Mouse (Mus musculus): ENCODE results near the gene Nde1. TPM values are rescaled to one million over a fixed set of nuclear protein-coding genes. Genes with fewer than 3 reads are reported as not detected.
"Not testable (repeated sequence)": the region's sequence is repeated elsewhere in the genome, so short reads cannot be mapped to it uniquely, and the experiment has no call there.

Gene Nde1
- polyA plus RNA-seq, 1 experiment from 2014 or later: 153 TPM

DNA sequence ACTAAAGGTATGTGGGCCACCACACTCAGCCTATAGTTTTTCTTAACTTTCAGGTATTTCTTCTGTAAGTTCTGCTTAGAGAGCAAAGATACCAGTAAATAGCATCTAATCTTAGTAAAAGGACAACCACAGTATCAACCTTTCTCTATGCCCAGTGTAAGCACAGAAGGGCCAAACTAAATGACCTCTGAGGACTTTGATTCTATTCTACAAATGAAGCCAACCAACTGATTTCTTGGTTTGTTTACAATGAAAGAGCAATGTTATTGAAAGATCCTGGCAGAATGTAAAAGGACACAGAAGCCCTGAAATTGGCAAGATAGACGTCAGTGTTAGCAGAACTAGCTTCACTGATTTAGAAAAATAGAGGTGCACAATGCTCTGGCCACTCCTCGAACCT is 7.4 kb upstream of the Nde1 start:
- ATAC-seq (ENCODE audit: insufficient read depth, low FRiP score, low TSS enrichment); H3K4me2 ChIP-seq (ENCODE audit: low read depth); H3K4me1 ChIP-seq (ENCODE audit: control insufficient read depth, insufficient read depth, low read length); H3K9ac ChIP-seq (ENCODE audit: low read length); H3K27ac ChIP-seq (ENCODE audit: low read depth, low read length); H3K9me3 ChIP-seq (ENCODE audit: control insufficient read depth, low read length); H3K27me3 ChIP-seq (ENCODE audit: control insufficient read depth, insufficient read depth, low read length); DNase-seq (ENCODE audit: low spot score); H3K36me3 ChIP-seq (ENCODE audit: control insufficient read depth, insufficient read depth, low read length); H3K4me3 ChIP-seq (ENCODE audit: low read depth, low read length): not testable (repeated sequence)
- 85% methylated on average over 1 of the region's 2 CpGs for WGBS

DNA sequence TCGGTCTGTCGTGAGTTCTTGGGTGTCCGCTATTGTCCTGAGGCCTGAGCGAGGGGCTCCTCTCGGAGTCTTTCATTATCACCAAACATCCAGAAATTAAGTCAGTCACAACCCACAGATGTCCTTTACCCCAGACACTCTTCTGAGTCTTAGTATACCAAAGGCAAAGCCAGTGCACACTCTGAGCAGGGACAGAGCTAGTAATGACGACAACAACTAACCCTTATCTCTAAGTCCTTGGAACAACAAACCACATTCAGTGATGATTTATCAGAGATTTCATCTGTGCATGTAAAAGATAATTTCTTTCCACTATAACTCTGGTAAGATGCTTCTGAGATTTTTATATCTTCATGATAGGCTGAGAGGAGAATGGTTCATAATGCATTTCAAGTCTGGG is 6.8 kb upstream of the Nde1 start:
- no peak for DNase-seq (ENCODE audit: low spot score)
- peaks cover 8% of the 10 kb centered on the region for H3K4me1 ChIP-seq (ENCODE audit: control insufficient read depth, insufficient read depth, low read length)
- H3K9ac ChIP-seq (ENCODE audit: low read length): no peak overlapping the region
- no peak overlapping the region for H3K27ac ChIP-seq (ENCODE audit: low read depth, low read length)
- no peak for ATAC-seq (ENCODE audit: insufficient read depth, low FRiP score, low TSS enrichment)
- H3K9me3 ChIP-seq (ENCODE audit: control insufficient read depth, low read length): no peaks in the 10 kb centered on the region
- peaks cover 7% of the 10 kb centered on the region; the same call in 1 of the 2 replicates for H3K36me3 ChIP-seq (ENCODE audit: control insufficient read depth, insufficient read depth, low read length)
- H3K4me3 ChIP-seq (ENCODE audit: low read depth, low read length): no peak overlapping the region
- H3K4me2 ChIP-seq (ENCODE audit: low read depth): no peak overlapping the region
- 99% methylated on average over 6 of the region's 6 CpGs for WGBS
- H3K27me3 ChIP-seq (ENCODE audit: control insufficient read depth, insufficient read depth, low read length): no peaks in the 10 kb centered on the region

DNA sequence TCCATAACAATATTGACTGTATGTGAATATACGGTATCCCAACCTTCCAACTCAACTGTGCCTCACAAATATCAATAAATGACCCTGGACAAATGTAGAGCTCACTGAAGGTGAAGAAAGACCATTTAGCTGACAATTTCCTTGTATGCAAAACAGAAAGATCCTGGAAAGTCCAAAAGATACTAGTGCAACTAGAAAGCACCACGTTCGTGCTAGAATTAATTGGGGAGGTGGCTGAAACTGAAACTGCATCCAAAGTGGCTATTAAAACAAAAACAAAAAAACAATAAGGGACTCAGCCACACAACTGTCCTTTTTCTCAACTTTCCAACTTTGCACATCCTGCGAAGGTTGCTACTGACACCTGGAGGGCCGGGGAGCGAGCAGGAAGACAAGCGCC is 4.5 kb upstream of the Nde1 start:
- DNase-seq (ENCODE audit: low spot score): no peak
- Histone ChIP-seq H3K9ac (ENCODE audit: low read length) (peak overlapping the region; percentile 69), H3K4me3 (ENCODE audit: low read depth, low read length) (peak overlapping the region; percentile 84), H3K9me3 (ENCODE audit: control insufficient read depth, low read length) (no peaks in the 10 kb centered on the region), H3K36me3 (ENCODE audit: control insufficient read depth, insufficient read depth, low read length) (no peaks in the 10 kb centered on the region), H3K4me1 (ENCODE audit: control insufficient read depth, insufficient read depth, low read length) (peaks cover 8% of the 10 kb centered on the region), H3K27ac (ENCODE audit: low read depth, low read length) (no peak overlapping the region; the same call in 1 of the 2 replicates), H3K27me3 (ENCODE audit: control insufficient read depth, insufficient read depth, low read length) (no peaks in the 10 kb centered on the region), H3K4me2 (ENCODE audit: low read depth) (peak overlapping the region; percentile 70)
- 12% methylated on average over 7 of the region's 7 CpGs for WGBS
- ATAC-seq (ENCODE audit: insufficient read depth, low FRiP score, low TSS enrichment): no peak

DNA sequence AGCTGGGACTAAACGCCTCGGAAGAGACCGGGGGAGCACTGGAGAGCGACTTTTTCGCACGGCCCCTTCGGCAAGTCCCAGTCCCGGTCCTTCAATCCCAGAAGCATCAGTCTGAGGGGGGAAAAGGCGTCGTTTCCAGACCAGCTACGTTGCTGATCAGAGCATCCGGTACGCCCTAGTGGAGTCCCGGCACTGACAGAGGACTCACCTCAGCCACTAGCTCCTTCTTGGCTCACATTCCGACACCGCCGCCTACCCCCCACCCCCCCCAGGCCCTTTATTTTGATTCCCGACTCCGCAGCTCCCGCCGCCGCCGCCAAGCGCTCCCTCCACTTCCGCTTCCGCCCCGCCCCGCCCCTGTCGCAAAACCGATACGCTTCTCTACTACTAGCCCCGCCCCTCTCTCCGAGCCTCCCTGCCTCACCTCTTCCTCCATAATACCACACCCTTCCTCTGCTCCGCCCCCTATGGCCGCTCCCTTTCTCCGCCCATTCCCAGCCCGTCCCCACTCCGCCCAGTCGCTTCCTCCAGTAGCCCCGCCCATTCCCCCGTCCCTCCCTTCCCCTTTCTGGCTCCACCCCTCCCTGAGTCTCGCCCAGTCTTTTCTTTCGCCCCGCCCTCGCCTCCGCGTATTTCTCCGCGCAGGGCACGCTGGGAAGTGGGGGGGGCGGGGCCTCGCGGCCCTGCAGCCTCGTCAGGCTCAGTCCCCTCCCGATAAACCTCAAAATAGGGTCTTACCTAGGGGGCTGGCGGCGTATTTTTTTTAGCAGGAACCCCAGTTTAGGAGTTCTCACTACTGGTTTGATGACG is 3.9 kb upstream of the Nde1 start:
- WGBS: under 1% methylated on average over 56 of the region's 58 CpGs
- Histone ChIP-seq H3K4me2 (ENCODE audit: low read depth) (peak overlapping the region; percentile 70), H3K27ac (ENCODE audit: low read depth, low read length) (peak overlapping the region; percentile 89), H3K27me3 (ENCODE audit: control insufficient read depth, insufficient read depth, low read length) (no peaks in the 10 kb centered on the region), H3K9ac (ENCODE audit: low read length) (peak overlapping the region; percentile 73), H3K4me3 (ENCODE audit: low read depth, low read length) (peak overlapping the region; percentile 84), H3K36me3 (ENCODE audit: control insufficient read depth, insufficient read depth, low read length) (no peaks in the 10 kb centered on the region), H3K4me1 (ENCODE audit: control insufficient read depth, insufficient read depth, low read length) (peaks cover 12% of the 10 kb centered on the region), H3K9me3 (ENCODE audit: control insufficient read depth, low read length) (no peaks in the 10 kb centered on the region)
- ATAC-seq (ENCODE audit: insufficient read depth, low FRiP score, low TSS enrichment) (peak; percentile 90), DNase-seq (ENCODE audit: low spot score) (peak; percentile 99)

DNA sequence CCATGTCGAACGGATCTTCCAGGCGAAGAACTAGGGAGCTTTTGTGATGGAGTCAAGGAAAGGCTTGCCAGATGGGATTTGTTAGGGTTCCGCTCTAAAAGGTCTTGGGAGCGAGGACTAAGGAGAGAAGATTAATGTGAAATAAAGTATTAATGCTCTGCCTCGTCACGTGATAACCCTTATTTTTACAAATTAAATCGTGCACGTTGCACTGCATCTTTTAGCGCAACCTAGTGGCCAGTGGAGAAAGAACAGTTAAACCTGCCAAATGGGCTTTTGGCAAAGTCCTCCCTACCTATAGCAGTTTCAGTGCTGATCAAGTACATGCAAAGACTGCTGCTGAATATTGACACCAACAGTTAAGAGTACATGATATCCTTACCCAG is 3.3 kb upstream of the Nde1 start:
- Histone ChIP-seq H3K27ac (ENCODE audit: low read depth, low read length) (peak overlapping the region; percentile 89), H3K4me3 (ENCODE audit: low read depth, low read length) (peak overlapping the region; percentile 84), H3K27me3 (ENCODE audit: control insufficient read depth, insufficient read depth, low read length) (no peaks in the 10 kb centered on the region), H3K4me2 (ENCODE audit: low read depth) (peak overlapping the region; percentile 46), H3K4me1 (ENCODE audit: control insufficient read depth, insufficient read depth, low read length) (peaks cover 18% of the 10 kb centered on the region), H3K9me3 (ENCODE audit: control insufficient read depth, low read length) (no peaks in the 10 kb centered on the region), H3K9ac (ENCODE audit: low read length) (peak overlapping the region; percentile 73), H3K36me3 (ENCODE audit: control insufficient read depth, insufficient read depth, low read length) (no peaks in the 10 kb centered on the region)
- whole genome bisulfite sequencing: under 1% methylated on average over 10 of the region's 10 CpGs
- peak; percentile 4 for ATAC-seq (ENCODE audit: insufficient read depth, low FRiP score, low TSS enrichment)
- DNase-seq (ENCODE audit: low spot score): peak; percentile 71

DNA sequence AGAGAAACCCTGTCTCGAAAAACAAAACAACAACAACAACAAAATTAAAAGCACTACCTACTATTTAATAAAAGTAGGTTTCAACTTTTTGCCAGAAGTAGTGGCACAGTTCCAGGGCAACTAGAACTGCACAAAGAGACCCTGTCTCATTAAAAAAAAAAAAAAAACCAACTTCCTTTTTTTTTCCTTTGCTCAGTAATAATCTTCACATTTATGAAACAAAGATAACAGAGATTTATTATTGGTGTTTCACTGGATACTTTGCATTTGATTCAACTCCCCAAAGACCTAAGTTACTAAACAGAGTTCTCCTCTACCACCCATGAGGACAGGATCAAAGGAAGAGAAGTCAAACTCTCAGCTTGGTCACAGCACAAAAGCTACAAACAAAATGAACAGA is 2.1 kb upstream of the Nde1 start:
- H3K4me2 ChIP-seq (ENCODE audit: low read depth): no peak overlapping the region
- no peak overlapping the region for H3K27ac ChIP-seq (ENCODE audit: low read depth, low read length)
- no peaks in the 10 kb centered on the region for H3K27me3 ChIP-seq (ENCODE audit: control insufficient read depth, insufficient read depth, low read length)
- no peaks in the 10 kb centered on the region for H3K36me3 ChIP-seq (ENCODE audit: control insufficient read depth, insufficient read depth, low read length)
- no peak overlapping the region for H3K9ac ChIP-seq (ENCODE audit: low read length)
- 94% methylated on average over 1 of the region's 1 CpGs for WGBS
- DNase-seq (ENCODE audit: low spot score) (no peak), ATAC-seq (ENCODE audit: insufficient read depth, low FRiP score, low TSS enrichment) (no peak)
- peaks cover 22% of the 10 kb centered on the region for H3K4me1 ChIP-seq (ENCODE audit: control insufficient read depth, insufficient read depth, low read length)
- no peak overlapping the region for H3K4me3 ChIP-seq (ENCODE audit: low read depth, low read length)
- no peaks in the 10 kb centered on the region for H3K9me3 ChIP-seq (ENCODE audit: control insufficient read depth, low read length)

DNA sequence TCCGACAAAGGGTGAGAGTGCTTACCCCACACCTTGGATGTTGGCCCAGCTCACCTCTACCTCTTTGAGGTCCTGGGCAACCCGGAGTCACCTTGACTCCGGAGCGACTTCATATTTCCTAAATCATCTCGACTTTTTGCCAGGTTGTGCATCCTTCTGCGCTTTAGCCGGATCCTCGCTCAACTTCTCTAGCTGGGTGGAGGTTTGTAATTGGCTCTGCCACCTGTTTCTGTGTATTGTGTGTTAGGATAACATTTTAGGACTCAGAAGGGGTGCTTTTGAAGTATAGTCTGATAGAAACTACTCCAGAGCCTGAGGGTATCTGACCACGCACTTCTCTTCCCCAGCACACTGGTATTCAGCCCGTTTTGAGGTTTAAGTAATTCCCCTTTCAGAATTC is 656 bp downstream of the Nde1 start:
- Histone ChIP-seq H3K4me3 (ENCODE audit: low read depth, low read length) (peak overlapping the region; percentile 55), H3K4me2 (ENCODE audit: low read depth) (peak overlapping the region; percentile 75), H3K27ac (ENCODE audit: low read depth, low read length) (0 out of 2 replicates have a peak overlapping the region, but pooled peaks have one; percentile 2), H3K27me3 (ENCODE audit: control insufficient read depth, insufficient read depth, low read length) (no peaks in the 10 kb centered on the region), H3K4me1 (ENCODE audit: control insufficient read depth, insufficient read depth, low read length) (peaks cover 13% of the 10 kb centered on the region), H3K9me3 (ENCODE audit: control insufficient read depth, low read length) (no peaks in the 10 kb centered on the region), H3K9ac (ENCODE audit: low read length) (peak overlapping the region; percentile 80), H3K36me3 (ENCODE audit: control insufficient read depth, insufficient read depth, low read length) (peaks cover 4% of the 10 kb centered on the region; the same call in 1 of the 2 replicates)
- 2% methylated on average over 10 of the region's 10 CpGs for WGBS
- DNase-seq (ENCODE audit: low spot score): no peak
- ATAC-seq (ENCODE audit: insufficient read depth, low FRiP score, low TSS enrichment): no peak

DNA sequence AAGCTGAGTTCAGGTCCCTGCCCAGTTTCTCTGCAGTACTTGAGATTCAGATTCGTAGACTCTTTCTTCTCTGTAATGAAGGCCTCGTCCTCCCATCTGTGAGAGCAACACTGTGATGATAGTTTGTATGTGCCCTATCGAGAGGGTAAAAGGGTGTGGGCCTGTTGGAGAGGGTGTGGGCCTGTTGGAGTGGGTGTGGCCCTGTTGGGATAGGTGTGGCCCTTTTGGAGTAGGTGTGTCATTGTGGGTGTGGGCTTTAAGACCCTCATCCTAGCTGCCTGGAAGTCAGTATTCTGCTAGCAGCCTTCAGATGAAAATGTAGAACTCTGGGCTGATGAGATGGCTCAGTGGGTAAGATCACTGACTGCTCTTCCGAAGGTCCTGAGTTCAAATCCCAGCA is 3.4 kb downstream of the Nde1 start:
- ATAC-seq (ENCODE audit: insufficient read depth, low FRiP score, low TSS enrichment): no peak

DNA sequence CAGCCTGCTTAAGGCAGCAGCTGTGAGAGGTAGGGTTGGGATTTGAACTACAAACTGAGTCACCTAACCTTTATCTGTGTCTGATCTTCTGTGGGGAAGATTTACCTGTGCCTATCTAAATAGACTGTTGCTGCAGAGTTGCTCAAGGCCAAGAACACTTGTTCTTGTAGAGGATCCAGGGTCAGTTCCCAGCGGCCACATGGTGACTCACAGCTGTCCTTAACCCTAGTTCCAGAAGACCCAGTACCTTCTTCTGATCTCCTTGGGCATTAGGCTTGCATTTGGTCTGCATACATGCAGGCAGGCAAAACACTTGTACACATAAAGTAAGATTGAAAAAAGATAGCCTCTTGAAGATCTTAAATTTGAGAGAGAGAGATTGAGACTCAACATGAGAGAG is 6.6 kb downstream of the Nde1 start:
- H3K36me3 ChIP-seq (ENCODE audit: control insufficient read depth, insufficient read depth, low read length): peaks cover 26% of the 10 kb centered on the region
- H3K9ac ChIP-seq (ENCODE audit: low read length): no peak overlapping the region
- H3K27me3 ChIP-seq (ENCODE audit: control insufficient read depth, insufficient read depth, low read length): no peaks in the 10 kb centered on the region
- H3K4me2 ChIP-seq (ENCODE audit: low read depth): no peak overlapping the region
- ATAC-seq (ENCODE audit: insufficient read depth, low FRiP score, low TSS enrichment): no peak
- no peaks in the 10 kb centered on the region for H3K9me3 ChIP-seq (ENCODE audit: control insufficient read depth, low read length)
- WGBS: 90% methylated on average over 1 of the region's 1 CpGs
- no peak overlapping the region for H3K4me3 ChIP-seq (ENCODE audit: low read depth, low read length)
- no peak overlapping the region for H3K27ac ChIP-seq (ENCODE audit: low read depth, low read length)
- no peak for DNase-seq (ENCODE audit: low spot score)
- peaks cover 4% of the 10 kb centered on the region for H3K4me1 ChIP-seq (ENCODE audit: control insufficient read depth, insufficient read depth, low read length)

More for the DNA sequence above, 3.4 kb downstream of the Nde1 start:
- no peak overlapping the region for H3K27ac ChIP-seq (ENCODE audit: low read depth, low read length)
- no peaks in the 10 kb centered on the region for H3K9me3 ChIP-seq (ENCODE audit: control insufficient read depth, low read length)
- H3K4me1 ChIP-seq (ENCODE audit: control insufficient read depth, insufficient read depth, low read length): peaks cover 13% of the 10 kb centered on the region
- 97% methylated on average over 4 of the region's 4 CpGs for WGBS
- H3K4me3 ChIP-seq (ENCODE audit: low read depth, low read length): no peak overlapping the region
- H3K9ac ChIP-seq (ENCODE audit: low read length): no peak overlapping the region
- H3K4me2 ChIP-seq (ENCODE audit: low read depth): no peak overlapping the region
- no peaks in the 10 kb centered on the region for H3K27me3 ChIP-seq (ENCODE audit: control insufficient read depth, insufficient read depth, low read length)
- DNase-seq (ENCODE audit: low spot score): no peak
- H3K36me3 ChIP-seq (ENCODE audit: control insufficient read depth, insufficient read depth, low read length): peaks cover 16% of the 10 kb centered on the region

All from neural tube, embryonic 11.5 days (tissue).